Mouse (Mus musculus) neural tube, embryonic 11.5 days (tissue): Measurements from ENCODE around the gene Gm20388. TPM values are rescaled to one million over a fixed set of nuclear protein-coding genes. Genes with fewer than 3 reads are reported as not detected.
A peak's percentile ranks its signal among the peaks of the same experiment; 100 is the strongest.

Experiments
- ATAC-seq: fragments of 200-750 bp; cut with Nextera tagmentation; 2 replicates; pipeline ENCODE4 v1.8.0; 2017; ENCODE audit warnings: moderate number of reproducible peaks, mild to moderate bottlenecking, moderate TSS enrichment, moderate library complexity; ENCODE audit not compliant: insufficient read depth, low FRiP score, low TSS enrichment
- DNase-seq: peaks from one replicate; pipeline ENCODE4 v3.0.0-alpha.2; 2015; ENCODE audit warnings: low spot score
- H3K27ac ChIP-seq: fragments of 300-500 bp; sonication (generic); 2 replicates; pipeline ENCODE4 v1.5.1; 2014; ENCODE audit warnings: low read depth, mild to moderate bottlenecking, low read length
- H3K27me3 ChIP-seq: fragments of 300-500 bp; sonication (generic); 2 replicates; pipeline ENCODE4 v1.6.1; 2014; ENCODE audit warnings: mild to moderate bottlenecking, low read length, mixed read lengths; ENCODE audit not compliant: control insufficient read depth, insufficient read depth
- H3K36me3 ChIP-seq: fragments of 300-500 bp; sonication (generic); 2 replicates; pipeline ENCODE4 v1.6.1; 2014; ENCODE audit warnings: mild to moderate bottlenecking, low read length, moderate library complexity, mixed read lengths; ENCODE audit not compliant: control insufficient read depth, insufficient read depth
- H3K4me1 ChIP-seq: fragments of 300-500 bp; sonication (generic); 2 replicates; pipeline ENCODE4 v1.6.1; 2014; ENCODE audit warnings: low read length, mixed read lengths; ENCODE audit not compliant: control insufficient read depth, insufficient read depth
- H3K4me2 ChIP-seq: fragments of 300-500 bp; sonication (generic); 2 replicates; pipeline ENCODE4 v1.6.1; 2014; ENCODE audit warnings: low read depth, mild to moderate bottlenecking, moderate library complexity
- H3K4me3 ChIP-seq: fragments of 300-500 bp; sonication (generic); 2 replicates; pipeline ENCODE4 v1.5.1; 2014; ENCODE audit warnings: low read depth, low read length
- H3K9ac ChIP-seq: fragments of 300-500 bp; sonication (generic); 2 replicates; pipeline ENCODE4 v1.6.1; 2014; ENCODE audit warnings: mild to moderate bottlenecking, low read length
- H3K9me3 ChIP-seq: fragments of 300-500 bp; sonication (generic); 2 replicates; pipeline ENCODE4 v1.6.1; 2016; ENCODE audit warnings: low read length; ENCODE audit not compliant: control insufficient read depth
- WGBS: fragments of 180-500 bp; shearing (Covaris S2); extraction: QIAGEN DNeasy Blood & Tissue Kit; methylation state at CpG from one replicate; pipeline ENCODE4 v1.1.7; 2014; 5-methylcytosine and 5-hydroxymethylcytosine counted together
- polyA plus RNA-seq: library from polyadenylated mRNA; unstranded; fragments of >200 nt; fragmentation: Nextera tagmentation; extraction: Ambion mirVana; gene quantifications from 2 replicates; pipeline ENCODE4 v1.2.1, GENCODE M21; 2014

The Gm20388 gene
- polyA plus RNA-seq, 1 experiment from 2014 or later, result not detected

- ATAC-seq, result no peak
- peak; percentile 65 for DNase-seq
- under 1% methylated on average over 112 of the region's 125 CpGs for WGBS
Measured at GRCm38 (mm10) chr8:120228781-120229573, 318.3 kb downstream of the Gm20388 start.

GRCm38 (mm10) chr8:120229574-120229916, 318.9 kb downstream of the Gm20388 start:
- under 1% methylated on average over 22 of the region's 22 CpGs for WGBS
- H3K9me3 ChIP-seq, result no peaks in the 10 kb centered on the region
- H3K27ac ChIP-seq, result no peak overlapping the region
- no peaks in the 10 kb centered on the region; the same call in 1 of the 2 replicates for H3K36me3 ChIP-seq
- H3K4me1 ChIP-seq, result peaks cover 80% of the 10 kb centered on the region
- H3K27me3 ChIP-seq, result no peaks in the 10 kb centered on the region
- H3K9ac ChIP-seq, result peak overlapping the region; percentile 62
- ATAC-seq (no peak), DNase-seq (peak; percentile 53)
- peak overlapping the region; percentile 65 for H3K4me3 ChIP-seq
- peak overlapping the region; percentile 98 for H3K4me2 ChIP-seq

More at GRCm38 (mm10) chr8:120228781-120229573, 318.3 kb downstream of the Gm20388 start:
- H3K4me3 ChIP-seq, result peak overlapping the region; percentile 65
- H3K27me3 ChIP-seq, result no peaks in the 10 kb centered on the region
- no peaks in the 10 kb centered on the region; the same call in 1 of the 2 replicates for H3K36me3 ChIP-seq
- no peaks in the 10 kb centered on the region for H3K9me3 ChIP-seq
- H3K4me1 ChIP-seq, result peaks cover 79% of the 10 kb centered on the region
- H3K9ac ChIP-seq, result peak overlapping the region; percentile 62
- H3K4me2 ChIP-seq, result peak overlapping the region; percentile 98
- peak overlapping the region; percentile 85 for H3K27ac ChIP-seq

- Histone ChIP-seq H3K4me3 (peak overlapping the region; percentile 65), H3K9me3 (no peaks in the 10 kb centered on the region), H3K4me1 (peaks cover 79% of the 10 kb centered on the region), H3K9ac (peak overlapping the region; percentile 62), H3K4me2 (peak overlapping the region; percentile 98), H3K27ac (no peak overlapping the region), H3K27me3 (no peaks in the 10 kb centered on the region), H3K36me3 (no peaks in the 10 kb centered on the region; the same call in 1 of the 2 replicates)
- ATAC-seq, result no peak
- no peak for DNase-seq
- 6% methylated on average over 22 of the region's 22 CpGs for WGBS
Measured at GRCm38 (mm10) chr8:120230081-120230480, 319.4 kb downstream of the Gm20388 start.

GRCm38 (mm10) chr8:120230715-120231614, 320.3 kb downstream of the Gm20388 start:
- H3K27me3 ChIP-seq, result no peaks in the 10 kb centered on the region

GRCm38 (mm10) chr8:120231870-120232269, 321.2 kb downstream of the Gm20388 start:
- Histone ChIP-seq H3K9me3 (no peaks in the 10 kb centered on the region), H3K4me1 (peaks cover 66% of the 10 kb centered on the region), H3K4me2 (peak overlapping the region; percentile 98), H3K27ac (no peak overlapping the region), H3K27me3 (no peaks in the 10 kb centered on the region), H3K36me3 (peaks cover 2% of the 10 kb centered on the region), H3K4me3 (peak overlapping the region; percentile 65), H3K9ac (no peak overlapping the region; the same call in 1 of the 2 replicates)
- no peak for ATAC-seq
- WGBS, result 79% methylated on average over 3 of the region's 3 CpGs
- DNase-seq, result no peak

More at GRCm38 (mm10) chr8:120230715-120231614, 320.3 kb downstream of the Gm20388 start:
- Histone ChIP-seq H3K4me3 (peak overlapping the region; percentile 65), H3K27ac (no peak overlapping the region), H3K36me3 (peaks cover 1% of the 10 kb centered on the region; the same call in 1 of the 2 replicates), H3K4me2 (peak overlapping the region; percentile 98), H3K9me3 (no peaks in the 10 kb centered on the region), H3K4me1 (peaks cover 74% of the 10 kb centered on the region), H3K9ac (peak overlapping the region; percentile 54)
- no peak for ATAC-seq
- 22% methylated on average over 18 of the region's 18 CpGs for WGBS
- no peak for DNase-seq

- no peaks in the 10 kb centered on the region for H3K9me3 ChIP-seq
- no peak for DNase-seq
- H3K4me3 ChIP-seq, result peak overlapping the region; percentile 65
- peak overlapping the region; percentile 32 for H3K9ac ChIP-seq
- H3K36me3 ChIP-seq, result peaks cover 2% of the 10 kb centered on the region
- peak overlapping the region; percentile 8; the same call in 1 of the 2 replicates for H3K27ac ChIP-seq
- H3K27me3 ChIP-seq, result no peaks in the 10 kb centered on the region
- 56% methylated on average over 4 of the region's 4 CpGs for WGBS
- peaks cover 61% of the 10 kb centered on the region for H3K4me1 ChIP-seq
- ATAC-seq, result no peak
- peak overlapping the region; percentile 98 for H3K4me2 ChIP-seq
Measured at GRCm38 (mm10) chr8:120232398-120232797, 321.8 kb downstream of the Gm20388 start.

- Histone ChIP-seq H3K4me1 (peaks cover 57% of the 10 kb centered on the region), H3K36me3 (peaks cover 2% of the 10 kb centered on the region), H3K4me3 (peak overlapping the region; percentile 65), H3K27ac (no peak overlapping the region), H3K4me2 (peak overlapping the region; percentile 98), H3K9ac (no peak overlapping the region; the same call in 1 of the 2 replicates), H3K9me3 (no peaks in the 10 kb centered on the region), H3K27me3 (no peaks in the 10 kb centered on the region)
- DNase-seq, result no peak
- 29% methylated on average over 13 of the region's 13 CpGs for WGBS
- no peak for ATAC-seq
Measured at GRCm38 (mm10) chr8:120232913-120233312, 322.3 kb downstream of the Gm20388 start.

- no peaks in the 10 kb centered on the region for H3K9me3 ChIP-seq
- H3K4me1 ChIP-seq, result peaks cover 52% of the 10 kb centered on the region
- 71% methylated on average over 12 of the region's 12 CpGs for WGBS
- no peak overlapping the region for H3K4me2 ChIP-seq
- H3K9ac ChIP-seq, result no peak overlapping the region
- no peaks in the 10 kb centered on the region for H3K27me3 ChIP-seq
- DNase-seq (no peak), ATAC-seq (no peak)
- peaks cover 2% of the 10 kb centered on the region for H3K36me3 ChIP-seq
- H3K4me3 ChIP-seq, result no peak overlapping the region
- no peak overlapping the region for H3K27ac ChIP-seq
Measured at GRCm38 (mm10) chr8:120234457-120234856, 323.8 kb downstream of the Gm20388 start.
